ENCODE assay signal across 9 mouse cellular contexts in the genomic region with DNA sequence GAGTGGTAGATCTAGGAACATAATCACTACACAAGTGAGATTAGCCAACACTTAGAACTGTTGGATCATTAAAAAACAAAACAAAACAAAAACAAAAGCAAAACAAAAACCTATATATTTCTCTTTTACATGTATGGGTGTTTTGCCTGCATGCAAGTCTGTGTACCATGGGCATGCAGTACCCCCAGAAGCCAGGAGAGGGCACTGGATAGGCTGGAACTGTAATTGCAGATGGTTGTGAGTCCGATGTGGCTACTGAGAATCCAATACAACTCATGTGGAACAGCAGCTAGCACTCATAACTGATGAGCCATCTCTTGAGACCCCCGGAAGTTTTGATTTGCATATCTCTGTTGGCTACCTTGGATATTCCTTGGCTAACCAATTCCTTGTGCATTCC.
DNase-seq lines count a peak whose midpoint lies in the region; ATAC-seq and TF ChIP-seq lines count a peak whose summit lies in the region.
"Had no signal": no experiment of that assay in that cellular context is flagged by ENCODE, and none has a peak within 500 bp of the region (broad histone marks: within the 10 kb centered on the region; RNA-seq: fewer than 3 reads in every experiment).

No protein-coding gene starts in this region.

- H3K4me2 ChIP-seq in liver, embryonic 11.5 days: no peak overlapping the region

- peaks cover 1% of the 10 kb centered on the region; the same call in 1 of the 2 replicates for H3K4me1 ChIP-seq in liver, adult 2 months (ENCODE audit: control insufficient read depth, insufficient read depth, low read length)
- no peaks in the 10 kb centered on the region for H3K4me1 ChIP-seq in liver, embryonic 11.5 days (replicated peaks; ENCODE audit: control insufficient read depth, insufficient read depth, low read length)
- no peaks in the 10 kb centered on the region for H3K4me1 ChIP-seq in cortical plate, adult 2 months (ENCODE audit: control insufficient read depth, insufficient read depth, low read length)

- TF ChIP-seq POLR2A in liver, adult 2 months (IDR thresholded peaks at IDR 0.05; ENCODE audit: extremely low read depth, insufficient read depth, low read length): no peak
- no peak for TF ChIP-seq POLR2A in cortical plate, adult 2 months (IDR thresholded peaks at IDR 0.05; ENCODE audit: extremely low read depth, insufficient read depth, low read length)

- H3K27me3 ChIP-seq in liver, adult 2 months (ENCODE audit: control insufficient read depth, insufficient read depth, low read length): no peaks in the 10 kb centered on the region
- no peaks in the 10 kb centered on the region for H3K27me3 ChIP-seq in liver, embryonic 11.5 days (replicated peaks; ENCODE audit: control insufficient read depth, insufficient read depth, low read length)

- peak; percentile 8 to 24 for DNase-seq in adrenal gland, postnatal 36 days
- no peak for DNase-seq in adrenal gland, adult 2 months
- peak; percentile 51 for DNase-seq in liver, adult 2 months (ENCODE audit: extremely low read depth, low read depth, low spot score)
- no peak for DNase-seq in liver, embryonic 11.5 days (ENCODE audit: low spot score)
- peak; percentile 41 for DNase-seq in retina, embryonic 14.5 days (ENCODE audit: low spot score)
- no peak for DNase-seq in right cerebral cortex, postnatal 10 days (ENCODE audit: low spot score in 2 of 2)
- no peak for DNase-seq in ovary, adult 18-20 months (ENCODE audit: low spot score)

- whole genome bisulfite sequencing in liver, adult 2 months: 88% methylated on average over 2 of the region's 2 CpGs
- 74% methylated on average over 2 of the region's 2 CpGs for whole genome bisulfite sequencing in liver, embryonic 11.5 days

- no peaks in the 10 kb centered on the region for H3K36me3 ChIP-seq in liver, adult 2 months (ENCODE audit: control insufficient read depth, insufficient read depth, low read length)
- H3K36me3 ChIP-seq in liver, embryonic 11.5 days (ENCODE audit: control insufficient read depth, insufficient read depth, low read length): no peaks in the 10 kb centered on the region

- H3K27ac ChIP-seq in liver, adult 2 months (replicated peaks; ENCODE audit: insufficient read depth, low read depth, low read length): no peak overlapping the region
- H3K27ac ChIP-seq in liver, embryonic 11.5 days (ENCODE audit: low read depth, low read length): no peak overlapping the region
- H3K27ac ChIP-seq in cortical plate, adult 2 months (ENCODE audit: insufficient read depth, low read length): no peak overlapping the region

- TF ChIP-seq CTCF in liver, adult 2 months (IDR thresholded peaks at IDR 0.05; ENCODE audit: low read depth, low read length): peak; percentile 68
- TF ChIP-seq CTCF in cortical plate, adult 2 months (IDR thresholded peaks at IDR 0.05; ENCODE audit: extremely low read depth, insufficient read depth, low read length): peak; percentile 25; the same call in 1 of the 2 replicates

- H3K9ac ChIP-seq in liver, adult 2 months (ENCODE audit: low read depth, low read length): no peak overlapping the region
- no peak overlapping the region for H3K9ac ChIP-seq in liver, embryonic 11.5 days (ENCODE audit: low read depth, low read length)

- no peak overlapping the region for H3K4me3 ChIP-seq in liver, adult 2 months (ENCODE audit: insufficient read depth, low read depth, low read length)
- H3K4me3 ChIP-seq in liver, embryonic 11.5 days (ENCODE audit: low read depth, low read length): no peak overlapping the region
- no peak overlapping the region for H3K4me3 ChIP-seq in cortical plate, adult 2 months (ENCODE audit: insufficient read depth, low read length)
- H3K4me3 ChIP-seq: myocyte had no signal

- H3K9me3 ChIP-seq in liver, embryonic 11.5 days (ENCODE audit: control insufficient read depth, low read length): no peaks in the 10 kb centered on the region

- ATAC-seq in liver, embryonic 11.5 days (replicated peaks; ENCODE audit: low FRiP score): no peak

- no peaks in the 10 kb centered on the region for H3K79me2 ChIP-seq in liver, adult 2 months (ENCODE audit: control insufficient read depth, insufficient read depth, low read length)

Comparison
In these comparisons a context has a peak if more than half of its experiments do, and no peak if none do; other contexts are left out.
1. DNase-seq: peak in adrenal gland, postnatal 36 days (2 of 2), liver, adult 2 months (single experiment) and retina, embryonic 14.5 days (single experiment); none in adrenal gland, adult 2 months (single experiment), liver, embryonic 11.5 days (single experiment), right cerebral cortex, postnatal 10 days (0 of 2) and ovary, adult 18-20 months (single experiment).